Mouse (Mus musculus): ENCODE results near the gene Cysltr1.

DNA sequence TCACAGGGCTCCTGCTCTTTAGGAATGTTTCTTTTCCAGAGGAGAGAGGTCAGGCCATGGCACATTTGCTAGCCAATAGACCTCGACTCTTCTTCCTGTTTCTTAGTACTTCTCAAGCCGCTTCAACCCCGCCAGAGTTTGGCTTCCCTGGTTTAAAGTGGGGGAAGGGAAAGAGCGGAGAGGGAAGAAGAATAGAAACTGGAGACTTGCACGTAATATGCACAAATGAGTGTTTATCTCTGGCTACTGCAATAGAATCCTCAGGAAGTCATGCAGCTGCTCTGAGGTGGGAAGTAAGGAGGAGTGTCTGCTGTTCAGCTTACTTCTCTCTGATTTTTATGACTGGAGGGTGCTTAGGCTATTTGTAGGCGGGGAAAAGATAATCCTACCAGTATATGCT lies at the start of gene Cysltr1:
- TF ChIP-seq CTCF (IDR thresholded peaks at IDR 0.05) (no peak), POLR2A (IDR thresholded peaks at IDR 0.05; ENCODE audit: insufficient read depth, low read depth, low read length) (no peak), EP300 (IDR thresholded peaks at IDR 0.05; ENCODE audit: insufficient read depth, low read depth, low read length) (no peak)
